In the genomic region with DNA sequence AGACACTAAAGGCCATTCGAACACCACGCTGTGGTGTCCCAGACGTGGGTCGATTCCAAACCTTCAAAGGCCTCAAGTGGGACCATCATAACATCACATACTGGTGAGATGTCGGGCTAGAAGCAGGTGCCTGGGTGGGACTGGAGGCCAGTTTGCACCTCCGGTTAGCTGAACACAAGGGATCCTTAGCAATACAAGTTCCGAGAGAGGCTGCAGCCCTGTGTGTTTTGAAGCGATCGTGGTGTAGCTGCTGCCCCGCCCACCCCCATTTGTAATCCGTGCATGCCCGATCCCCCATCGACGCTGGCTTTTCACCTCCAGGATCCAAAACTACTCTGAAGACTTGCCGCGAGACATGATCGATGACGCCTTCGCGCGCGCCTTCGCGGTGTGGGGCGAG, we compare ENCODE assay signal across 9 mouse cellular contexts. TPM values are rescaled to one million over a fixed set of nuclear protein-coding genes. Genes with fewer than 3 reads are reported as not detected.
DNase-seq lines count a peak whose midpoint lies in the region; ATAC-seq lines count a peak whose summit lies in the region.
"Had no signal": no experiment of that assay in that cellular context is flagged by ENCODE, and none has a peak within 500 bp of the region (broad histone marks: within the 10 kb centered on the region; RNA-seq: fewer than 3 reads in every experiment).

No protein-coding gene starts in this region.

- DNase-seq in liver, embryonic 11.5 days (ENCODE audit: low spot score) = no peak
- DNase-seq in liver (no peak), MN1 (ENCODE audit: low spot score) (no peak)
- DNase-seq in forebrain, embryonic 11.5 days (ENCODE audit: low spot score) = no peak
- DNase-seq in thymus, postnatal 0 days (ENCODE audit: low spot score) = no peak
- no peak for DNase-seq in kidney, postnatal 25 days

- H3K4me2 ChIP-seq in liver, embryonic 11.5 days = peak overlapping the region; percentile 43
- peak overlapping the region; percentile 16; the same call in 1 of the 2 replicates for H3K4me2 ChIP-seq in forebrain, embryonic 11.5 days (ENCODE audit: low read depth, low read length, severe bottlenecking)
- H3K4me2 ChIP-seq in limb, embryonic 12.5 days = peak overlapping the region; percentile 47
- peak overlapping the region; percentile 20; the same call in 1 of the 2 replicates for H3K4me2 ChIP-seq in stomach, embryonic 14.5 days (replicated peaks; ENCODE audit: low read depth, low read length)

- 0 out of 2 replicates have a peak overlapping the region, but pooled peaks have one; percentile 11 for H3K4me3 ChIP-seq in liver, embryonic 11.5 days (ENCODE audit: low read depth, low read length)
- no peak overlapping the region for H3K4me3 ChIP-seq in forebrain, embryonic 11.5 days (ENCODE audit: low read depth, low read length)
- peak overlapping the region; percentile 26 for H3K4me3 ChIP-seq in limb, embryonic 12.5 days (replicated peaks)
- H3K4me3 ChIP-seq in stomach, embryonic 14.5 days (ENCODE audit: low read depth, low read length) = peak overlapping the region; percentile 17

- H3K9ac ChIP-seq in liver, embryonic 11.5 days (ENCODE audit: low read depth, low read length) = no peak overlapping the region
- H3K9ac ChIP-seq in forebrain, embryonic 11.5 days (ENCODE audit: low read length) = no peak overlapping the region
- no peak overlapping the region for H3K9ac ChIP-seq in limb, embryonic 12.5 days (replicated peaks)
- H3K9ac ChIP-seq in stomach, embryonic 14.5 days (replicated peaks; ENCODE audit: low read depth, low read length) = no peak overlapping the region

- H3K27me3 ChIP-seq in liver, embryonic 11.5 days (replicated peaks; ENCODE audit: control insufficient read depth, insufficient read depth, low read length) = peaks cover 82% of the 10 kb centered on the region
- peaks cover 58% of the 10 kb centered on the region for H3K27me3 ChIP-seq in forebrain, embryonic 11.5 days (ENCODE audit: control insufficient read depth, insufficient read depth, low read length)
- peaks cover 85% of the 10 kb centered on the region for H3K27me3 ChIP-seq in limb, embryonic 12.5 days
- peaks cover 42% of the 10 kb centered on the region for H3K27me3 ChIP-seq in stomach, embryonic 14.5 days (ENCODE audit: control insufficient read depth, insufficient read depth, low read length)

- H3K9me3 ChIP-seq in liver, embryonic 11.5 days (ENCODE audit: control insufficient read depth, low read length) = no peaks in the 10 kb centered on the region
- no peaks in the 10 kb centered on the region for H3K9me3 ChIP-seq in forebrain, embryonic 11.5 days (ENCODE audit: control insufficient read depth, low read length)
- peaks cover 4% of the 10 kb centered on the region; the same call in 1 of the 2 replicates for H3K9me3 ChIP-seq in limb, embryonic 12.5 days
- no peaks in the 10 kb centered on the region for H3K9me3 ChIP-seq in stomach, embryonic 14.5 days (ENCODE audit: control insufficient read depth, low read depth, low read length)

- H3K4me1 ChIP-seq in liver, embryonic 11.5 days (replicated peaks; ENCODE audit: control insufficient read depth, insufficient read depth, low read length) = 0 out of 2 replicates have a peak, but pooled peaks cover 2% of the 10 kb centered on the region
- H3K4me1 ChIP-seq in forebrain, embryonic 11.5 days (replicated peaks; ENCODE audit: control insufficient read depth, insufficient read depth, low read length) = peaks cover 6% of the 10 kb centered on the region
- H3K4me1 ChIP-seq in limb, embryonic 12.5 days (replicated peaks) = peaks cover 27% of the 10 kb centered on the region
- H3K4me1 ChIP-seq in stomach, embryonic 14.5 days (ENCODE audit: control insufficient read depth, insufficient read depth, low read length) = peaks cover 6% of the 10 kb centered on the region; the same call in 1 of the 2 replicates

- H3K27ac ChIP-seq in liver, embryonic 11.5 days (ENCODE audit: low read depth, low read length) = no peak overlapping the region
- no peak overlapping the region for H3K27ac ChIP-seq in forebrain, embryonic 11.5 days (ENCODE audit: low read depth, low read length)
- H3K27ac ChIP-seq in limb, embryonic 12.5 days = no peak overlapping the region
- no peak overlapping the region for H3K27ac ChIP-seq in stomach, embryonic 14.5 days (ENCODE audit: low read length)
- H3K27ac ChIP-seq: macrophage had no signal

- no peaks in the 10 kb centered on the region for H3K36me3 ChIP-seq in liver, embryonic 11.5 days (ENCODE audit: control insufficient read depth, insufficient read depth, low read length)
- no peaks in the 10 kb centered on the region for H3K36me3 ChIP-seq in forebrain, embryonic 11.5 days (ENCODE audit: control insufficient read depth, insufficient read depth, low read length)
- no peaks in the 10 kb centered on the region for H3K36me3 ChIP-seq in limb, embryonic 12.5 days
- H3K36me3 ChIP-seq in stomach, embryonic 14.5 days (ENCODE audit: control insufficient read depth, insufficient read depth, low read length) = no peaks in the 10 kb centered on the region

- WGBS in liver, embryonic 11.5 days = 9% methylated on average over 25 of the region's 25 CpGs
- WGBS in forebrain, embryonic 11.5 days = 7% methylated on average over 25 of the region's 25 CpGs
- 9% methylated on average over 25 of the region's 25 CpGs for WGBS in limb, embryonic 12.5 days
- 7% methylated on average over 25 of the region's 25 CpGs for WGBS in stomach, embryonic 14.5 days

- no peak for ATAC-seq in liver, embryonic 11.5 days (replicated peaks; ENCODE audit: low FRiP score)
- no peak for ATAC-seq in forebrain, embryonic 11.5 days (replicated peaks; ENCODE audit: low FRiP score)
- ATAC-seq in limb, embryonic 12.5 days (ENCODE audit: insufficient number of reproducible peaks, insufficient read depth, low FRiP score, low TSS enrichment, low read depth) = no peak
- ATAC-seq in stomach, embryonic 14.5 days (ENCODE audit: insufficient number of reproducible peaks, insufficient read depth, low FRiP score, low read depth) = no peak

RNA-seq across cellular contexts. Expression of gene Mmp9, which starts 8.4 kb away (rescaled TPM):
- 0.66 and 1.9 TPM in 2 replicates for polyA plus RNA-seq in liver, embryonic 11.5 days (2014; fragmentation: Nextera tagmentation; extraction: Ambion mirVana)
- polyA plus RNA-seq in forebrain, embryonic 11.5 days (2014; fragmentation: Nextera tagmentation; extraction: Ambion mirVana) = 0.71 and 1.0 TPM in 2 replicates
- polyA plus RNA-seq in limb, embryonic 12.5 days (2016; fragmentation: Nextera tagmentation; extraction: Ambion mirVana) = 1.9 and 2.9 TPM in 2 replicates
- polyA plus RNA-seq in stomach, embryonic 14.5 days (2014; fragmentation: Nextera tagmentation; extraction: Ambion mirVana) = 1.2 and 1.8 TPM in 2 replicates
- polyA plus RNA-seq in thymus, postnatal 0 days (2015; fragmentation: Nextera tagmentation; extraction: Ambion mirVana) = 47.8 and 53.2 TPM in 2 replicates

RNA-seq across cellular contexts. Expression of gene Slc12a5, which starts 11.6 kb away (rescaled TPM):
- 0.55 and 0.70 TPM in 2 replicates for polyA plus RNA-seq in liver, embryonic 11.5 days (2014; fragmentation: Nextera tagmentation; extraction: Ambion mirVana)
- 1.6 and 2.6 TPM in 2 replicates for polyA plus RNA-seq in forebrain, embryonic 11.5 days (2014; fragmentation: Nextera tagmentation; extraction: Ambion mirVana)
- polyA plus RNA-seq in limb, embryonic 12.5 days (2016; fragmentation: Nextera tagmentation; extraction: Ambion mirVana) = 1.5 and 1.6 TPM in 2 replicates
- 1.4 and 2.1 TPM in 2 replicates for polyA plus RNA-seq in stomach, embryonic 14.5 days (2014; fragmentation: Nextera tagmentation; extraction: Ambion mirVana)
- 0.26 and 0.30 TPM in 2 replicates for polyA plus RNA-seq in thymus, postnatal 0 days (2015; fragmentation: Nextera tagmentation; extraction: Ambion mirVana)
- polyA plus RNA-seq: macrophage had no signal

RNA-seq across cellular contexts. Expression of gene Zfp335, which starts 37.4 kb away (rescaled TPM):
- polyA plus RNA-seq in liver, embryonic 11.5 days (2014; fragmentation: Nextera tagmentation; extraction: Ambion mirVana) = 15.0 TPM in 2 replicates
- polyA plus RNA-seq in forebrain, embryonic 11.5 days (2014; fragmentation: Nextera tagmentation; extraction: Ambion mirVana) = 18.0 TPM in 2 replicates
- polyA plus RNA-seq in limb, embryonic 12.5 days (2016; fragmentation: Nextera tagmentation; extraction: Ambion mirVana) = 14.4 and 17.4 TPM in 2 replicates
- 11.8 and 12.7 TPM in 2 replicates for polyA plus RNA-seq in stomach, embryonic 14.5 days (2014; fragmentation: Nextera tagmentation; extraction: Ambion mirVana)
- 8.6 and 9.5 TPM in 2 replicates for polyA plus RNA-seq in thymus, postnatal 0 days (2015; fragmentation: Nextera tagmentation; extraction: Ambion mirVana)

Comparison
In these comparisons a context has a peak if more than half of its experiments do, and no peak if none do; other contexts are left out.
1. RNA of gene Mmp9, which starts 8.4 kb away (polyA plus RNA-seq): 47.8 to 53.2 TPM in thymus, postnatal 0 days; 1.9 to 2.9 TPM in limb, embryonic 12.5 days, 0.66 to 1.9 TPM in liver, embryonic 11.5 days, 1.2 to 1.8 TPM in stomach, embryonic 14.5 days and 0.71 to 1.0 TPM in forebrain, embryonic 11.5 days; every median in the first group is over 10 times any median in the second.
2. Peak in every context shown above with its lines, with median percentiles within 50 percentile points of each other: H3K4me2 ChIP-seq.